Mouse (Mus musculus) limb, embryonic 11.5 days (tissue): ENCODE results near the gene Car2. TPM values are rescaled to one million over a fixed set of nuclear protein-coding genes. Genes with fewer than 3 reads are reported as not detected.

Experiments used
- ATAC-seq: fragments of 200-750 bp; cut with Nextera tagmentation; 2 replicates; pipeline ENCODE4 v1.8.0; 2017; ENCODE audit warnings: low read depth; ENCODE audit not compliant: insufficient number of reproducible peaks, low FRiP score, low TSS enrichment
- DNase-seq: peaks from one replicate; pipeline ENCODE4 v3.0.0-alpha.2; 2015; ENCODE audit warnings: low spot score
- H3K27ac ChIP-seq: fragments of 300-500 bp; sonication (generic); replicated peaks from 2 replicates; pipeline ENCODE4 v1.5.1; 2014; ENCODE audit warnings: low read depth, mild to moderate bottlenecking, low read length
- H3K27me3 ChIP-seq: fragments of 300-500 bp; sonication (generic); 2 replicates; pipeline ENCODE4 v1.6.1; 2014; ENCODE audit warnings: mild to moderate bottlenecking, low read length, mixed read lengths; ENCODE audit not compliant: control insufficient read depth, insufficient read depth
- H3K36me3 ChIP-seq: fragments of 300-500 bp; sonication (generic); 2 replicates; pipeline ENCODE4 v1.6.1; 2014; ENCODE audit warnings: mild to moderate bottlenecking, low read length, moderate library complexity, mixed read lengths; ENCODE audit not compliant: control insufficient read depth, insufficient read depth
- H3K4me1 ChIP-seq: fragments of 300-500 bp; sonication (generic); 2 replicates; pipeline ENCODE4 v1.6.1; 2014; ENCODE audit warnings: low read length, mixed read lengths; ENCODE audit not compliant: control insufficient read depth, insufficient read depth
- H3K4me2 ChIP-seq: fragments of 300-500 bp; sonication (generic); 2 replicates; pipeline ENCODE4 v1.6.1; 2014; ENCODE audit warnings: low read depth, mild to moderate bottlenecking, moderate library complexity; ENCODE audit not compliant: severe bottlenecking
- H3K4me3 ChIP-seq: fragments of 300-500 bp; sonication (generic); 2 replicates; pipeline ENCODE4 v1.5.1; 2014; ENCODE audit warnings: low read depth, low read length
- H3K9ac ChIP-seq: fragments of 300-500 bp; sonication (generic); 2 replicates; pipeline ENCODE4 v1.6.1; 2014; ENCODE audit warnings: mild to moderate bottlenecking, low read length
- H3K9me3 ChIP-seq: fragments of 300-500 bp; sonication (generic); 2 replicates; pipeline ENCODE4 v1.6.1; 2016; ENCODE audit warnings: low read length; ENCODE audit not compliant: control insufficient read depth
- WGBS: fragments of 180-500 bp; shearing (Covaris S2); extraction: QIAGEN DNeasy Blood & Tissue Kit; methylation state at CpG from one replicate; pipeline ENCODE4 v1.1.7; 2014; 5-methylcytosine and 5-hydroxymethylcytosine counted together
- polyA plus RNA-seq: library from polyadenylated mRNA; unstranded; fragments of >200 nt; fragmentation: Nextera tagmentation; extraction: Ambion mirVana; gene quantifications from 2 replicates; pipeline ENCODE4 v1.2.1, GENCODE M21; 2014

Gene Car2
- polyA plus RNA-seq, 1 experiment from 2014 or later = 67.7 TPM

GRCm38 (mm10) chr3:14944706-14945105 lies 58.6 kb downstream of the Car2 start:
- no peak for ATAC-seq
- no peak overlapping the region for H3K9ac ChIP-seq
- no peaks in the 10 kb centered on the region for H3K36me3 ChIP-seq
- WGBS = 71% methylated on average over 3 of the region's 3 CpGs
- H3K4me2 ChIP-seq = no peak overlapping the region
- H3K27me3 ChIP-seq = no peaks in the 10 kb centered on the region
- H3K4me3 ChIP-seq = no peak overlapping the region
- DNase-seq = no peak
- no peak overlapping the region for H3K27ac ChIP-seq
- no peaks in the 10 kb centered on the region for H3K4me1 ChIP-seq
- no peaks in the 10 kb centered on the region for H3K9me3 ChIP-seq

DNA sequence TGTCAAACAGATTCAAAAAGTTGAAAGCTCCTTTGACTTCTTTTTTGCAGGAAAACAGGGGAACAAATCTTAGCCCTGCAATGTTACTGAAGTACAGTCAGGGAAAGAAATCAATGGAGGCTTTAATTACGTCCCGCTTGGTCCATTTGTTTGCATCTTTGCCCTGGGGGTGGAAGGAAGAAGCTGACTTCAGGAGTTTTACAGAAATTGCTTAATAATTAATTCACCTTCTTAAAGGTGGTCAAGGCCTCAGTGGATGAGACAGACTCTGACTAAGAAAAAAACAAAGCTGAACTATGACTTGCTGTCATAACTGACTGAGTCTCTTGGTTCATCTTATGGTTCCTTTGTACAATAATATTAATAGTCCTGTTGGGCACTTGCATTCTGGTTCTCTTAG lies 59.6 kb downstream of the Car2 start:
- Histone ChIP-seq H3K9ac (no peak overlapping the region), H3K4me3 (no peak overlapping the region), H3K4me2 (no peak overlapping the region), H3K9me3 (no peaks in the 10 kb centered on the region), H3K4me1 (no peaks in the 10 kb centered on the region), H3K27ac (no peak overlapping the region), H3K36me3 (no peaks in the 10 kb centered on the region), H3K27me3 (no peaks in the 10 kb centered on the region)
- ATAC-seq = no peak
- 76% methylated on average over 2 of the region's 2 CpGs for WGBS
- DNase-seq = no peak

- no peaks in the 10 kb centered on the region for H3K27me3 ChIP-seq
- DNase-seq = no peak
- no peaks in the 10 kb centered on the region for H3K4me1 ChIP-seq
- no peaks in the 10 kb centered on the region for H3K36me3 ChIP-seq
- no peak for ATAC-seq
- no peaks in the 10 kb centered on the region for H3K9me3 ChIP-seq
- H3K27ac ChIP-seq = no peak overlapping the region
- WGBS = 86% methylated on average over 6 of the region's 6 CpGs
- H3K4me2 ChIP-seq = no peak overlapping the region
- H3K4me3 ChIP-seq = no peak overlapping the region
- no peak overlapping the region for H3K9ac ChIP-seq
Measured at GRCm38 (mm10) chr3:14948067-14948800, 62.2 kb downstream of the Car2 start.

DNA sequence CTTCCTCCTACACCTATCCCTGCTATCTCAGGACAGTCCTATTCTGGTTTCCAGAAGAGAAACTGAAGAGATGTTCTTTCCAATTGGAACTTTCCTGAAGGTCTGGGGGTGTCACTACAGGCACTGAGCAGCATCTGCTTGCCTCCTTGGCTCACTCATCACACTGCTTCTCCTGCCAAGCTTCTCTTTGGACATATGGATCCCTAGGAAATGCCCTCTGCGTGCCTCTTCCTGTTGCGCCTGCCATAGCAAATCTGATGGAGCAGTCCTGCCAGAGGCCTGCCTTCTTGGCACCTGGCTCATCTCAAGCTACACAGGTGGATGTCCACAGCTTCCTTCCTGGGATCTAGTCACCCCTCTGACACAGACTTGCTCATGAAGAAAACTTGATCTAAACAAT lies 64.0 kb downstream of the Car2 start:
- Histone ChIP-seq H3K27me3 (no peaks in the 10 kb centered on the region), H3K9me3 (no peaks in the 10 kb centered on the region), H3K27ac (no peak overlapping the region), H3K9ac (no peak overlapping the region), H3K4me2 (no peak overlapping the region), H3K36me3 (no peaks in the 10 kb centered on the region), H3K4me3 (no peak overlapping the region), H3K4me1 (no peaks in the 10 kb centered on the region)
- no peak for DNase-seq
- WGBS = 82% methylated on average over 2 of the region's 2 CpGs
- ATAC-seq = no peak

Other genes starting within 250 kb of the Car2 start
- gene Car13, start 244.5 kb upstream of the Car2 start, polyA plus RNA-seq = 3.6 and 3.8 TPM in 2 replicates
- 0.12 and 0.21 TPM in 2 replicates for gene Car1, start 77.9 kb upstream of the Car2 start, polyA plus RNA-seq
- gene Car3, start 22.8 kb upstream of the Car2 start, polyA plus RNA-seq = 2.9 and 3.1 TPM in 2 replicates